Mouse (Mus musculus): ENCODE results near the gene Ttc7.

DNA sequence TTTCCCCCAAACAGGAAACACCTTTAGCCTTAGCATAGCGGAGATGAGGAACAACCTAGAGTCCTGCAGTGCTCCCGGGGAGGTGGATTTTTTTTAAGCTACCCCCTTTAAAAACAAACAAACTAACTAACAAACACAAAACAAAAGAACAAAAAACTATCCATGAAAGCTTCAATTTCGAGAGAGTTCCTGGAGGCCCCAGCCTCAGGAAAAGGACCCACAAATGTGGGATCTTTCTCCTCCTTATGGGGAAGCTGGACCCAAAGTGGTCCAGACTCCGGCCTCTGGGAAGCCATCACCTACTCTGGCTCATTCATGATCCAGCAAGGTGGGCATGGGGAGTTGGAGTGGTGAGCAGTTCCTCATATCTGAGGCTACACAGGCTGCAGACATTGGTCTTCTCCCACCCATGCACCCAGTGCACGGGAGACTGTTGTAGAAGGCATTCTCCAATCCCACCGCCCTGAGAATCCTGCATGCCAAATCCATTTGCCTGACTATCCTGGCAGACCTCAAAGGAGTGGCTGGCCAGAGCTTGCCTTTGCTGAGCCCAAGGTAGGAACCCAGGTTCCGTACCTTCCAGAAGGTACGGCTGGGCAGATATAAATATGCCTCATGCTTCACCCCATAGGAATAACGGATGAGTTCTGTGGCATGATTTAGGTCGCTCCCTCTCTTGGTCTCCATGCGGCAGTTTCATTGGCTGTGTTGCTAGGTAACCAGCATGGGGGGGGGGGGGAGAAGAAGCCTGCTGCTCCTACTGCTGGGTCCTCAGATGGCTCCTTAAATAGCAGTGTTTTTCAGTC, 48.9 kb downstream of the Ttc7 start:
- TF ChIP-seq CTCF (IDR thresholded peaks at IDR 0.05; ENCODE audit: low read depth) (no peak), EP300 (IDR thresholded peaks at IDR 0.05; ENCODE audit: low read depth) (no peak)

All from heart, postnatal 0 days (tissue).